Mouse (Mus musculus) MEL (cell line): ENCODE measurements around the gene Brip1. TPM values are rescaled to one million over a fixed set of nuclear protein-coding genes. Genes with fewer than 3 reads are reported as not detected.

Source experiments
- DNase-seq: peaks from one replicate; pipeline ENCODE4 v3.0.0; 2011; ENCODE audit warnings: low read depth, low spot score
- H3K27ac ChIP-seq: 2 replicates; pipeline ENCODE4 v1.5.1; 2012; ENCODE audit warnings: low read depth, mild to moderate bottlenecking, control low read depth, low read length, moderate library complexity; ENCODE audit not compliant: control insufficient read depth
- H3K27me3 ChIP-seq, 2 experiments: fragments of 150-350 bp in 1 of 2; sonication (generic) in 1 of 2; 2 replicates each; pipeline ENCODE4 v1.6.1; 2012; ENCODE audit warnings: low read length in 2 of 2, mild to moderate bottlenecking in 2 of 2, improper control_type of control experiment in 1 of 2, moderate library complexity in 1 of 2; ENCODE audit not compliant: insufficient read depth in 2 of 2, control insufficient read depth in 1 of 2
- H3K36me3 ChIP-seq, 2 experiments: 2 replicates each; pipeline ENCODE4 v1.6.1; 2012 to 2014; ENCODE audit warnings: low read length in 2 of 2, improper control_type of control experiment in 1 of 2, inconsistent platforms in 1 of 2, mild to moderate bottlenecking in 1 of 2; ENCODE audit not compliant: insufficient read depth in 2 of 2, control insufficient read depth in 1 of 2
- H3K4me1 ChIP-seq, 2 experiments: fragments of 150-350 bp in 1 of 2; sonication (generic) in 1 of 2; 2 replicates each; pipeline ENCODE4 v1.6.1; 2012; ENCODE audit warnings: low read length in 2 of 2, improper control_type of control experiment in 1 of 2, mild to moderate bottlenecking in 1 of 2; ENCODE audit not compliant: insufficient read depth in 2 of 2, control insufficient read depth in 1 of 2
- H3K4me3 ChIP-seq, 2 experiments: fragments of 150-350 bp in 1 of 2; sonication (generic) in 1 of 2; 2 replicates each; pipeline ENCODE4 v1.5.1; 2012; ENCODE audit warnings: low read depth in 2 of 2, low read length in 2 of 2, mild to moderate bottlenecking in 2 of 2, moderate library complexity in 2 of 2, control low read depth in 1 of 2, improper control_type of control experiment in 1 of 2; ENCODE audit not compliant: control insufficient read depth in 1 of 2, insufficient read depth in 1 of 2
- H3K79me2 ChIP-seq: 2 replicates; pipeline ENCODE4 v1.6.1; 2012; ENCODE audit warnings: mild to moderate bottlenecking, low read length, moderate library complexity; ENCODE audit not compliant: control insufficient read depth, poor library complexity, insufficient read depth
- H3K9ac ChIP-seq: 2 replicates; pipeline ENCODE4 v1.6.1; 2012; ENCODE audit warnings: low read depth, mild to moderate bottlenecking, control low read depth, low read length, moderate library complexity; ENCODE audit not compliant: control insufficient read depth, poor library complexity, severe bottlenecking
- H3K9me3 ChIP-seq: fragments of 150-350 bp; sonication (generic); replicated peaks from 2 replicates; pipeline ENCODE4 v1.6.1; 2012; ENCODE audit warnings: mild to moderate bottlenecking, low read length, improper control_type of control experiment, moderate library complexity; ENCODE audit not compliant: insufficient read depth
- BHLHE40 ChIP-seq: IDR thresholded peaks from 2 replicates; pipeline ENCODE4 v1.6.1; 2012; ENCODE audit warnings: low read depth, mild to moderate bottlenecking, inconsistent platforms, low read length, improper control_type of control experiment, borderline replicate concordance
- E2F4 ChIP-seq: IDR thresholded peaks from 2 replicates; pipeline ENCODE4 v1.6.1; 2011; ENCODE audit warnings: low read depth, low read length, improper control_type of control experiment, borderline replicate concordance
- EP300 ChIP-seq, 2 experiments: IDR thresholded peaks; 2 replicates each; pipeline ENCODE4 v1.6.1; 2011; ENCODE audit warnings: improper control_type of control experiment in 2 of 2, low read length in 2 of 2, low read depth in 1 of 2, mild to moderate bottlenecking in 1 of 2
- GABPA ChIP-seq: IDR thresholded peaks from 2 replicates; pipeline ENCODE4 v1.6.1; 2012; ENCODE audit warnings: low read depth, mild to moderate bottlenecking, inconsistent platforms, low read length, improper control_type of control experiment, moderate library complexity
- JUND ChIP-seq: IDR thresholded peaks from 2 replicates; pipeline ENCODE4 v1.6.1; 2011; ENCODE audit warnings: low read depth, mild to moderate bottlenecking, improper control_type of control experiment, low read length
- KAT2A ChIP-seq: conservative IDR thresholded peaks from 2 replicates; pipeline ENCODE4 v1.6.1; 2012; ENCODE audit warnings: low read depth, low read length, improper control_type of control experiment, inconsistent platforms
- MAX ChIP-seq: IDR thresholded peaks from 2 replicates; pipeline ENCODE4 v1.6.1; 2011; ENCODE audit warnings: low read length, improper control_type of control experiment
- MAZ ChIP-seq: IDR thresholded peaks from 2 replicates; pipeline ENCODE4 v1.6.1; 2012; ENCODE audit warnings: low read depth, mild to moderate bottlenecking, inconsistent platforms, low read length, improper control_type of control experiment
- MEF2A ChIP-seq: IDR thresholded peaks from 2 replicates; pipeline ENCODE4 v1.6.1; 2014; ENCODE audit warnings: low read depth, mild to moderate bottlenecking, inconsistent platforms, low read length, improper control_type of control experiment; ENCODE audit not compliant: poor library complexity, insufficient replicate concordance, severe bottlenecking; ENCODE audit errors: extremely low read depth
- MXI1 ChIP-seq: IDR thresholded peaks from 2 replicates; pipeline ENCODE4 v1.6.1; 2011; ENCODE audit warnings: mild to moderate bottlenecking, low read depth, low read length, improper control_type of control experiment
- MYB ChIP-seq: IDR thresholded peaks from 2 replicates; pipeline ENCODE4 v1.6.1; 2011; ENCODE audit warnings: mild to moderate bottlenecking, low read depth, low read length, improper control_type of control experiment
- MYC ChIP-seq: IDR thresholded peaks from 2 replicates; pipeline ENCODE4 v1.6.1; 2011; ENCODE audit warnings: low read depth, mild to moderate bottlenecking, low read length, improper control_type of control experiment, moderate library complexity
- NELFE ChIP-seq: IDR thresholded peaks from 2 replicates; pipeline ENCODE4 v1.6.1; 2011; ENCODE audit warnings: low read depth, low read length, improper control_type of control experiment
- NRF1 ChIP-seq: IDR thresholded peaks from 2 replicates; pipeline ENCODE4 v1.6.1; 2014; ENCODE audit warnings: low read depth, mild to moderate bottlenecking, inconsistent platforms, low read length, improper control_type of control experiment, moderate library complexity; ENCODE audit not compliant: poor library complexity, insufficient read depth, severe bottlenecking
- POLR2A ChIP-seq, 2 experiments: IDR thresholded peaks; 2 replicates each; pipeline ENCODE4 v1.6.1; 2011 to 2012; ENCODE audit warnings: low read length in 2 of 2, mild to moderate bottlenecking in 2 of 2, control low read depth in 1 of 2, improper control_type of control experiment in 1 of 2, low read depth in 1 of 2, moderate library complexity in 1 of 2; ENCODE audit not compliant: control insufficient read depth in 1 of 2, insufficient read depth in 1 of 2, poor library complexity in 1 of 2
- POLR2AphosphoS2 ChIP-seq: IDR thresholded peaks from 2 replicates; pipeline ENCODE4 v1.6.1; 2011; ENCODE audit warnings: low read length, improper control_type of control experiment
- POLR2AphosphoS5 ChIP-seq: IDR thresholded peaks from 2 replicates; pipeline ENCODE4 v1.6.1; 2012; ENCODE audit warnings: low read depth, borderline replicate concordance, mild to moderate bottlenecking, inconsistent platforms, low read length, moderate library complexity, mixed read lengths
- RAD21 ChIP-seq: IDR thresholded peaks from 2 replicates; pipeline ENCODE4 v1.6.1; 2011; ENCODE audit warnings: mild to moderate bottlenecking, low read depth, low read length, improper control_type of control experiment
- SIN3A ChIP-seq: IDR thresholded peaks from 2 replicates; pipeline ENCODE4 v1.6.1; 2012; ENCODE audit warnings: low read length, improper control_type of control experiment, inconsistent platforms
- TAL1 ChIP-seq: IDR thresholded peaks from 2 replicates; pipeline ENCODE4 v1.6.1; 2012; ENCODE audit warnings: mild to moderate bottlenecking, inconsistent platforms, low read length, moderate library complexity, mixed read lengths
- TBP ChIP-seq: IDR thresholded peaks from 2 replicates; pipeline ENCODE4 v1.8.0; 2011; ENCODE audit warnings: low read depth, low read length, improper control_type of control experiment
- TCF12 ChIP-seq: IDR thresholded peaks from 2 replicates; pipeline ENCODE4 v1.6.1; 2014; ENCODE audit warnings: low read depth, mild to moderate bottlenecking, inconsistent platforms, low read length, improper control_type of control experiment, moderate library complexity
- UBTF ChIP-seq: IDR thresholded peaks from 2 replicates; pipeline ENCODE4 v1.6.1; 2012; ENCODE audit warnings: low read depth, mild to moderate bottlenecking, inconsistent platforms, low read length, improper control_type of control experiment, moderate library complexity, borderline replicate concordance; ENCODE audit not compliant: insufficient read depth
- USF2 ChIP-seq, 2 experiments: IDR thresholded peaks; 2 replicates each; pipeline ENCODE4 v1.6.1; 2011 to 2012; ENCODE audit warnings: improper control_type of control experiment in 2 of 2, low read length in 2 of 2, borderline replicate concordance in 1 of 2, inconsistent platforms in 1 of 2, low read depth in 1 of 2, mild to moderate bottlenecking in 1 of 2; ENCODE audit not compliant: insufficient read depth in 1 of 2
- ZC3H11A ChIP-seq: IDR thresholded peaks from 2 replicates; pipeline ENCODE4 v1.6.1; 2012; ENCODE audit warnings: low read depth, mild to moderate bottlenecking, inconsistent platforms, low read length, improper control_type of control experiment
- ZKSCAN1 ChIP-seq: IDR thresholded peaks from 2 replicates; pipeline ENCODE4 v1.6.1; 2012; ENCODE audit warnings: low read depth, mild to moderate bottlenecking, inconsistent platforms, low read length, improper control_type of control experiment, moderate library complexity
- ZMIZ1 ChIP-seq: IDR thresholded peaks from 2 replicates; pipeline ENCODE4 v1.6.1; 2012; ENCODE audit warnings: low read depth, mild to moderate bottlenecking, inconsistent platforms, low read length, improper control_type of control experiment, moderate library complexity
- ZNF384 ChIP-seq: IDR thresholded peaks from 2 replicates; pipeline ENCODE4 v1.6.1; 2012; ENCODE audit warnings: low read depth, mild to moderate bottlenecking, inconsistent platforms, low read length, improper control_type of control experiment
- polyA plus RNA-seq, 2 experiments: library from polyadenylated mRNA; stranded (reverse) in 1 of 2; unstranded in 1 of 2; fragments of >175 nt in 1 of 2; fragments of >200 nt in 1 of 2; gene quantifications; 2 replicates each; pipeline versions ENCODE4 v1.2.1 to v1.2.4; 2012; ENCODE audit warnings: low replicate concordance in 2 of 2, low read depth in 1 of 2; ENCODE audit not compliant: insufficient read length in 2 of 2, insufficient read depth in 1 of 2, missing spikeins in 1 of 2
- total RNA-seq: library from RNA; depleted of rRNA; stranded (reverse); fragments of 300-350 nt; gene quantifications from 2 replicates; pipeline ENCODE4 v1.2.3, GENCODE M21; 2012

Brip1 gene
- total and polyA plus RNA-seq, 3 experiments: 13.4 to 20.9 (median 14.9) TPM

- H3K79me2 ChIP-seq: no peaks in the 10 kb centered on the region
- no peak overlapping the region for H3K27ac ChIP-seq
- no peaks in the 10 kb centered on the region for H3K4me1 ChIP-seq
- no peaks in the 10 kb centered on the region for H3K36me3 ChIP-seq
- H3K9ac ChIP-seq: no peak overlapping the region
- H3K9me3 ChIP-seq: no peaks in the 10 kb centered on the region
- DNase-seq: no peak
- no peaks in the 10 kb centered on the region for H3K27me3 ChIP-seq
- no peak for TF ChIP-seq JUND
- TF ChIP-seq GABPA: no peak
- no peak for TF ChIP-seq POLR2AphosphoS5
- TF ChIP-seq MEF2A: no peak
- TF ChIP-seq RAD21: no peak
- TF ChIP-seq TBP: no peak
- TF ChIP-seq ZKSCAN1: no peak
- TF ChIP-seq NRF1: no peak
- no peak for TF ChIP-seq SIN3A
- no peak for TF ChIP-seq MYB
- no peak for TF ChIP-seq BHLHE40
- no peak for TF ChIP-seq POLR2AphosphoS2
- TF ChIP-seq EP300 (IDR thresholded peaks at IDR 0.05; ENCODE audit: low read depth in 1 of 2, low read length in 2 of 2): no peak
- TF ChIP-seq TAL1: no peak
- no peak for TF ChIP-seq ZMIZ1
- no peak for TF ChIP-seq TCF12
- no peak for TF ChIP-seq ZNF384
- no peak for TF ChIP-seq E2F4
- no peak for TF ChIP-seq MAX
- no peak for TF ChIP-seq KAT2A
- H3K4me3 ChIP-seq: no peak overlapping the region
Observed at GRCm38 (mm10) chr11:86051383-86051782, 149.6 kb downstream of the Brip1 start.

DNA sequence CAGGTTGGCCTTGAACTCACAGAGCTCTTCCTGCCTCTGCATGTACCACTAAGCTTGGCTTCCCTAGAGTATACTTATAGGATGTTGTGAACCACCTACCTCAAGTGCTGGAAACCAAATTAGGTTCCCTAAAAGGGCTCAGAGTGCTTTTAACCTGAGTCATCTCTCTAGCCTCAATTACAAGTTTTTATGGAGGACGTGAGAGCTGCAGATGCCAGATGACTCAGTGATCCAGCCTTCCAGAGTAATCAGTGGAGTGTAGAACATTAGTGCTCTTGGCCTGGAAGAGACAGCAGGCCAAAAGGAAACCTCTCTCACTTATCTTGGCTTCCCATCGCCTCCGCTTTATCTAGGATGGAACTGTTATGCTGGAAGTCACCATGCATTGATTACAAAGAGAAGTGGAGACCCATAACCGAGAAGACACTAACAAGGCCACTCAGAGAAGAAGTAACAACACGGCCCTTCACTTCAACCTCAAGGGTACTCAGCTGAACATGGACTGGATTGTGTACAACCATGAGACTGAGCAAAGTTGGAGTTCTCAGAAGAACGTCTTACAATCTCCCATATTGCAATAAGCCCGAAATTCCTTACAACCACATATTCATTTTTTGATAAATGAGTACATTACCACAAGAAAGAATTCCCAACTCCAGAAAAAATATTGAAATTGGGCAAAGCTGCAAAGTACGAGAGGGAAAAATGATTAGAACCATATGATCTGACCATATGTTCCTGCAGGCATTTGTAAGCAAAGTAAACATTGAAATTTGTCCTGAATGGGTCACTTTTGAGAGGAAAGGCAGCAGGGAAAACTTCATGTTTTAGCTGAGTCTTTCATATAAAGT lies 150.3 kb downstream of the Brip1 start:
- DNase-seq: no peak
- Histone ChIP-seq H3K4me3 (no peak overlapping the region), H3K4me1 (no peaks in the 10 kb centered on the region), H3K27me3 (no peaks in the 10 kb centered on the region), H3K9ac (no peak overlapping the region), H3K36me3 (no peaks in the 10 kb centered on the region), H3K79me2 (no peaks in the 10 kb centered on the region), H3K27ac (no peak overlapping the region), H3K9me3 (no peaks in the 10 kb centered on the region)
- no peak for TF ChIP-seq POLR2A (IDR thresholded peaks at IDR 0.05; ENCODE audit: control insufficient read depth in 1 of 2, insufficient read depth in 1 of 2, low read depth in 1 of 2, low read length in 2 of 2, poor library complexity in 1 of 2)
- TF ChIP-seq UBTF: no peak
- TF ChIP-seq MYC: no peak
- no peak for TF ChIP-seq TCF12
- no peak for TF ChIP-seq ZC3H11A
- TF ChIP-seq ZMIZ1: no peak
- no peak for TF ChIP-seq MXI1
- TF ChIP-seq BHLHE40: no peak
- no peak for TF ChIP-seq E2F4
- no peak for TF ChIP-seq USF2 (IDR thresholded peaks at IDR 0.05; ENCODE audit: borderline replicate concordance in 1 of 2, insufficient read depth in 1 of 2, low read depth in 1 of 2, low read length in 2 of 2)
- TF ChIP-seq MEF2A: no peak
- no peak for TF ChIP-seq RAD21
- TF ChIP-seq NELFE: no peak
- no peak for TF ChIP-seq SIN3A
- TF ChIP-seq MAZ: no peak
